Mouse (Mus musculus): ENCODE measurements around the gene Gsx2. TPM values are rescaled to one million over a fixed set of nuclear protein-coding genes. Genes with fewer than 3 reads are reported as not detected.

Gene Gsx2
- polyA plus RNA-seq, 1 experiment = not detected

DNA sequence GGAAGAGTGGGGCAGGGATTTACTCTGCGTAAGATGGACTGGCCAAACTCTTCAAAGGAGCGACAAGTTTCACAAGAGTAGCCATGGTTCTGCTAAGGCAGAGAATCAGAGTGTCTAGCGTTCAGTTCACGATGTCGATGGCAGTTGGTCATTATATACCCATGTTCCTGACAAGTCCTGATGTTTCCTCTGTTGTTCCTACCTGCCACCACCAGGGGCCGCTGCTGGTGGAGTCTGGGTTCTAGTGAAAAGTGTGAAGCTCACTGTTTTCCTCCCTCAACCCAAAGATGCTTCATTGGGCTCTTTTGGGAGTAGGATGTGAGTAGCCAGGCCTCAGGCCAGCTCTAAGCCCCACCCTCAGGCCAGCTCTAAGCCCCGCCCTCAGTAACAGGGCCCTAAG is 43.4 kb downstream of the Gsx2 start:
- Histone ChIP-seq H3K27ac (ENCODE audit: insufficient read depth, low read length) (no peak overlapping the region), H3K27me3 (ENCODE audit: control insufficient read depth, insufficient read depth, low read length) (no peaks in the 10 kb centered on the region), H3K4me1 (ENCODE audit: control insufficient read depth, insufficient read depth, insufficient read length) (no peaks in the 10 kb centered on the region), H3K36me3 (ENCODE audit: control insufficient read depth, insufficient read depth, low read length) (no peaks in the 10 kb centered on the region), H3K4me3 (ENCODE audit: extremely low read depth, insufficient read depth, insufficient read length) (no peak overlapping the region)
- TF ChIP-seq POLR2A (IDR thresholded peaks at IDR 0.05; ENCODE audit: low read depth, low read length) = no peak
- TF ChIP-seq CTCF (IDR thresholded peaks at IDR 0.05; ENCODE audit: extremely low read depth, insufficient read depth, insufficient read length, insufficient replicate concordance) = peak; percentile 45; the same call in 1 of the 2 replicates
- DNase-seq (ENCODE audit: low read depth in 1 of 2, low spot score in 2 of 2) = peak in 1 of 2 experiments; percentile 19
- WGBS = 76% methylated on average over 7 of the region's 7 CpGs

DNA sequence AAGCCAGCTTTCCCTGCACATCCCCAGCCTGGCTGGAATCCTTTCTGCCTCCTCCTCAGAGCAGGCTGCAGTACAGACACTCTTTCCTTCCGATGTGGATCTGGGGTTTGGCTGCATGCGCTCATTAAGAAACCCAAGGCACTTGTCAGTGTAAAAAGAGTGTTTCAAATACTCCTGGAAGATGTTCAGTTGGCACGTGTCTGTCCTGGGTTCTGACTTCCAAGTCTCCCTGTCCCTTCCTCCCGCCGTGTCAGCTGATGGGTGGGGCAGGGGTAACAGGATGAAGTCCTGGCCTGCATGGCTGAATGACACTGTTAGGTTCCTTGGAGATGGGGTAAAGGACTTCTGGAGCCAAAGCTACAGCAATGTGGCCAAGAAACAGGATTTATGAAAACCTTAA is 46.2 kb downstream of the Gsx2 start:
- Histone ChIP-seq H3K27me3 (ENCODE audit: control insufficient read depth, insufficient read depth, low read length) (no peaks in the 10 kb centered on the region), H3K4me3 (ENCODE audit: extremely low read depth, insufficient read depth, insufficient read length) (no peak overlapping the region), H3K36me3 (ENCODE audit: control insufficient read depth, insufficient read depth, low read length) (no peaks in the 10 kb centered on the region), H3K4me1 (ENCODE audit: control insufficient read depth, insufficient read depth, insufficient read length) (no peaks in the 10 kb centered on the region), H3K27ac (ENCODE audit: insufficient read depth, low read length) (no peak overlapping the region)
- WGBS = 60% methylated on average over 5 of the region's 5 CpGs
- TF ChIP-seq CTCF (IDR thresholded peaks at IDR 0.05; ENCODE audit: extremely low read depth, insufficient read depth, insufficient read length, insufficient replicate concordance) (no peak), POLR2A (IDR thresholded peaks at IDR 0.05; ENCODE audit: low read depth, low read length) (no peak)
- DNase-seq (ENCODE audit: low read depth in 1 of 2, low spot score in 2 of 2) = no peak

Other genes with a start within 250 kb of the Gsx2 start
- 3.2 and 4.2 TPM in 2 replicates for gene Chic2, start 30.8 kb upstream of the Gsx2 start, polyA plus RNA-seq (2012; rRNA removed)
- 6.7 and 7.8 TPM in 2 replicates for gene Pdgfra, start 76.7 kb downstream of the Gsx2 start, polyA plus RNA-seq (2012; rRNA removed)

All from spleen, adult 2 months (tissue).